Mouse (Mus musculus): ENCODE measurements around the gene Tnfrsf23. TPM values are rescaled to one million over a fixed set of nuclear protein-coding genes. Genes with fewer than 3 reads are reported as not detected.
"Not testable (repeated sequence)": the region's sequence is repeated elsewhere in the genome, so short reads cannot be mapped to it uniquely, and the experiment has no call there.

The Tnfrsf23 gene
- polyA plus RNA-seq, 1 experiment from 2014 or later, result 0.66 TPM

- no peak overlapping the region for H3K4me3 ChIP-seq
- 0 out of 2 replicates have a peak overlapping the region, but pooled peaks have one; percentile 9 for H3K27ac ChIP-seq (replicated peaks)
- H3K9ac ChIP-seq (replicated peaks), result no peak overlapping the region
- H3K36me3 ChIP-seq, result peaks cover 22% of the 10 kb centered on the region
- no peak overlapping the region for H3K4me2 ChIP-seq (replicated peaks)
- no peaks in the 10 kb centered on the region for H3K27me3 ChIP-seq
- no peaks in the 10 kb centered on the region for H3K9me3 ChIP-seq
- no peaks in the 10 kb centered on the region for H3K4me1 ChIP-seq
- ATAC-seq (replicated peaks), result peak; percentile 86
- WGBS, result 38% methylated on average over 7 of the region's 7 CpGs
Observed at GRCm38 (mm10) chr7:143706697-143707438, 21.2 kb upstream of the Tnfrsf23 start.

GRCm38 (mm10) chr7:143696140-143696539, 10.5 kb upstream of the Tnfrsf23 start:
- Histone ChIP-seq H3K4me1 (no peaks in the 10 kb centered on the region), H3K4me3 (no peak overlapping the region), H3K9ac (replicated peaks) (no peak overlapping the region), H3K27me3 (no peaks in the 10 kb centered on the region), H3K36me3 (peaks cover 51% of the 10 kb centered on the region), H3K4me2 (replicated peaks) (no peak overlapping the region), H3K27ac (replicated peaks) (no peak overlapping the region), H3K9me3 (no peaks in the 10 kb centered on the region)
- no peak for ATAC-seq (replicated peaks)
- WGBS, result 73% methylated on average over 2 of the region's 2 CpGs

DNA sequence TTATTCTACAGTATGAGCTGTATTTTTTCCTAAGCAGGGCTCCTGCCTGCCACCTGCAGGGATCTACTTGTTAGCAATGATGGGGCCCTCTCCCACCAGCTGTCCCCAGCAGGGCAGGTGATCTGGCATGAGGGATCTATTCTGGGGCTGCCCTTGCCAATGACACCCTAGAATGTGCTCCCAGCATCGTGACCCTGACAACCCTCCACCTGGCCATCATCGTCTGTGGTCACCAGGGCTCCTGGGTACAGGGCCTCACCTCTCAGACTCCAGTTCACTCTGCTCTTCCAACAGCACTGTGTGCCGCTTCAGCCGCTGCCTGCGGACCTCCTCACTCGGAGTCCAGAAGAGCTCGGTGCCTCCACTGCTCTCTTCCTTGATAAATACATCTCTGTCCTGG, 8.9 kb upstream of the Tnfrsf23 start:
- Histone ChIP-seq H3K9ac (replicated peaks) (no peak overlapping the region), H3K4me3 (no peak overlapping the region), H3K4me1 (no peaks in the 10 kb centered on the region), H3K9me3 (no peaks in the 10 kb centered on the region), H3K27ac (replicated peaks) (no peak overlapping the region), H3K27me3 (no peaks in the 10 kb centered on the region), H3K36me3 (peaks cover 61% of the 10 kb centered on the region), H3K4me2 (replicated peaks) (no peak overlapping the region)
- no peak for ATAC-seq (replicated peaks)
- 93% methylated on average over 7 of the region's 7 CpGs for WGBS

DNA sequence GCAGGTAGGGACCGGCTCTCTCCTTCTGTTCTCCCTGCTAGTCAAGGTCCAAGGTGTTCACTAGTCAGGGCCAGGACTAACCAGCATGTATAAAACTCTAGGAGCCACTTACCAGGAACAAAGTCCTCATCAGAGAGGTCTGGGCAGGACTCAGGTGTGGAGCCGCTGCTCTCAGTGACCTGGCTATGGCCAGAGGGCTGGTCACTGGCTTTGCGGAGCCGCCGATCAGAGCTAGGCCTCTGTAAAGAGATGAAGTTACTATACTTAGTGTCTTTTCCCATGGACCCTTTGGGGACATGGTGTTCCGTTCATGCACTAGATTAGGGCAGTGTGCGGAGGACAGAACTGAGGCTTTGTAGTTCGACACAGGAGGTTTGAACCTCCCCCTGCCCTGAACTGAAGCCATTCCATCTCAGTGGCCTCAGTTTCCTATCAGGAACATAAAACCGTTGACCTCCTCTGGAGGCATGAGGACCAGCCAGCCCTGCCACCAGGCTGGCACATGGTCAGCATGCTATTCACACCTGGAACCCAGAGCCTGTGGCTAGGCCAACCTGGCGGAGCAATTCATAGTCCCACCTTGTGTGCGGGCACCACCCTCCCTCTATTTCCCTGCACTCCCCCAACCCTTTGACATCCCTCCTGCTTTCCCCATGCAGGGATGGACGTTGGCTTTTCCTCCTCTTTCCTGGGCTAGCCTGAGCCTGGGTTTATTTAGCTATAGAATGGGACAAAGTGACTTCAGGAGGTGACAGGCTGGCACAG, 7.3 kb upstream of the Tnfrsf23 start:
- no peak overlapping the region for H3K4me3 ChIP-seq
- no peak for ATAC-seq (replicated peaks)
- 88% methylated on average over 12 of the region's 12 CpGs for WGBS
- no peaks in the 10 kb centered on the region for H3K27me3 ChIP-seq
- peaks cover 63% of the 10 kb centered on the region for H3K36me3 ChIP-seq
- no peaks in the 10 kb centered on the region for H3K4me1 ChIP-seq
- no peak overlapping the region for H3K4me2 ChIP-seq (replicated peaks)
- no peak overlapping the region for H3K27ac ChIP-seq (replicated peaks)
- H3K9ac ChIP-seq (replicated peaks), result no peak overlapping the region
- H3K9me3 ChIP-seq, result no peaks in the 10 kb centered on the region

GRCm38 (mm10) chr7:143691909-143692308, 6.2 kb upstream of the Tnfrsf23 start:
- H3K9ac ChIP-seq (replicated peaks), result no peak overlapping the region
- H3K4me2 ChIP-seq (replicated peaks), result no peak overlapping the region
- no peaks in the 10 kb centered on the region for H3K4me1 ChIP-seq
- 94% methylated on average over 4 of the region's 4 CpGs for WGBS
- no peaks in the 10 kb centered on the region for H3K27me3 ChIP-seq
- H3K27ac ChIP-seq (replicated peaks), result no peak overlapping the region
- peaks cover 59% of the 10 kb centered on the region for H3K36me3 ChIP-seq
- no peaks in the 10 kb centered on the region for H3K9me3 ChIP-seq
- no peak for ATAC-seq (replicated peaks)
- no peak overlapping the region for H3K4me3 ChIP-seq

GRCm38 (mm10) chr7:143691181-143691580, 5.5 kb upstream of the Tnfrsf23 start:
- Histone ChIP-seq H3K9ac (replicated peaks) (no peak overlapping the region), H3K27me3 (no peaks in the 10 kb centered on the region), H3K27ac (replicated peaks) (no peak overlapping the region), H3K4me2 (replicated peaks) (no peak overlapping the region), H3K9me3 (no peaks in the 10 kb centered on the region), H3K4me3 (no peak overlapping the region), H3K4me1 (no peaks in the 10 kb centered on the region), H3K36me3 (peaks cover 57% of the 10 kb centered on the region)
- WGBS, result 94% methylated on average over 5 of the region's 5 CpGs
- no peak for ATAC-seq (replicated peaks)

GRCm38 (mm10) chr7:143689946-143690345, 4.3 kb upstream of the Tnfrsf23 start:
- 75% methylated on average over 4 of the region's 4 CpGs for WGBS
- H3K4me2 ChIP-seq (replicated peaks), result no peak overlapping the region
- no peak overlapping the region for H3K27ac ChIP-seq (replicated peaks)
- no peak overlapping the region for H3K4me3 ChIP-seq
- H3K4me1 ChIP-seq, result peaks cover 6% of the 10 kb centered on the region; the same call in 1 of the 2 replicates
- H3K27me3 ChIP-seq, result peaks cover 5% of the 10 kb centered on the region; the same call in 1 of the 2 replicates
- peaks cover 54% of the 10 kb centered on the region for H3K36me3 ChIP-seq
- no peak overlapping the region for H3K9ac ChIP-seq (replicated peaks)
- no peaks in the 10 kb centered on the region for H3K9me3 ChIP-seq
- ATAC-seq (replicated peaks), result no peak

DNA sequence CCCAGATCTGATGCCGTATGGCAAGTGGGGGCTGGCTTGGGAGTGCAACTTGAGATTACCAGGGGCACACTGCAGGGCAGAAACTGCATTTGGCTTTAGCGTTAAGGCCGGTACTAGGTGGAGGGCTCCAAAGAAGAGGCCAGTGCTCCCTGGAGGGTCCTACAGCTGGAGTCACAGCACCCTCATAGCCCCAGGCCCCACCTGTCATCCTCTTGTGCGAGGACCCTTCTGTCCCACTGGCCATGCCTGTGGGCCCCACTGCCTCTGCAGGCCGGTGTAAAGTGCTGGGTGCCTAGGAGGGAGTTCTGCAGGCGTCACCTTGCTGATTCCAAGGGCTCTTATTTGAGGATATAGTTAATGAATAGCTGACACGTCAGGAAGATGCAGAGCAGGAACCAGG, 3.8 kb upstream of the Tnfrsf23 start:
- Histone ChIP-seq H3K4me2 (replicated peaks) (no peak overlapping the region), H3K9ac (replicated peaks) (no peak overlapping the region), H3K36me3 (peaks cover 49% of the 10 kb centered on the region), H3K27ac (replicated peaks) (no peak overlapping the region), H3K4me1 (peaks cover 6% of the 10 kb centered on the region; the same call in 1 of the 2 replicates), H3K4me3 (no peak overlapping the region), H3K27me3 (peaks cover 5% of the 10 kb centered on the region; the same call in 1 of the 2 replicates), H3K9me3 (no peaks in the 10 kb centered on the region)
- ATAC-seq (replicated peaks), result no peak
- 84% methylated on average over 7 of the region's 7 CpGs for WGBS

- ATAC-seq (replicated peaks); H3K27me3 ChIP-seq; H3K4me1 ChIP-seq; H3K27ac ChIP-seq (replicated peaks); H3K9ac ChIP-seq (replicated peaks); H3K4me3 ChIP-seq; H3K4me2 ChIP-seq (replicated peaks); H3K9me3 ChIP-seq: not testable (repeated sequence)
- 85% methylated on average over 3 of the region's 3 CpGs for WGBS
- H3K36me3 ChIP-seq, result peaks cover 25% of the 10 kb centered on the region
Observed at GRCm38 (mm10) chr7:143686676-143687075, 1.0 kb upstream of the Tnfrsf23 start.

DNA sequence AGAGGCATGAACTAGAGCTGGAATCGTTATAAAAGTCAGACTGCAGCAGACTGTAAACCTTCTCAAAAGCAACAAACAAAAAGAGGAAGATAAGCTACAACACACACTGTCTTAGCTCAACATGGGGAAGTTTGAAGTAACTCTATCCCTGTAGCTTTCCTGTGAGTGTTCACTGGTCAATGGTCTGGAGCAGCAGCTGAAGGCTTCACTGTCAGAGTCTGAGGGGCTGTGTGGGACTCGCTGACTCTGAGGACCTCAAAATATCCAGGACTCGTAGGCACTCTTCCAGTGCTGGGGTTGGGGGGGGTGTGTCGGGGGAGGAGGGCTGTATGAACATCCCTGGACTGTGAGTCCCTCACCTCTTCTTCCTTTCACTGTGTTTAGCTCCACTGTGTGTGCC, 519 bp upstream of the Tnfrsf23 start:
- not testable (repeated sequence) for H3K4me2 ChIP-seq (replicated peaks); H3K27ac ChIP-seq (replicated peaks); H3K27me3 ChIP-seq; H3K9me3 ChIP-seq; H3K4me3 ChIP-seq; H3K4me1 ChIP-seq; ATAC-seq (replicated peaks); H3K9ac ChIP-seq (replicated peaks)
- WGBS, result 48% methylated on average over 4 of the region's 4 CpGs
- peaks cover 20% of the 10 kb centered on the region for H3K36me3 ChIP-seq

DNA sequence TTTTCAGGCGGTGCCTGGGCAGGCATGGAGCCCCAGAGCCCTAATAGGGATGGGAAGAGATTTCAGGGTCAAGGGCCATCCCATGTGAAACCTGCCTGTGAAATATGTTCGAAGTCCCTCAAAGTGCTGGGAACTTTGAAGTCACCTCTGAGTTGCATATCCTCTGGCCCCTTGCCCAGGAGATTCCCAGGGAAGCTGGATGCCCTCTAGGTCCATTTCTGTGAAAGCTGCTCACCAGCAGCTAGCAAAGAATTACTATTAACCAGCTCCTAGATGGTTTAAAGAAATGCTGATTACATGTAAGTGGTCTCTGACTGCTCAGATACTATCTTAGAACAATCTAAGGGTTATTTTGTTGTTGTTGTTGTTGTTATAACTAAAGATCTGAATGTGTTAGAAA, 1.1 kb downstream of the Tnfrsf23 start:
- 82% methylated on average over 2 of the region's 2 CpGs for WGBS
- H3K4me2 ChIP-seq (replicated peaks); H3K4me3 ChIP-seq; H3K9me3 ChIP-seq; H3K27me3 ChIP-seq; H3K4me1 ChIP-seq; H3K9ac ChIP-seq (replicated peaks); H3K27ac ChIP-seq (replicated peaks); ATAC-seq (replicated peaks): not testable (repeated sequence)
- peaks cover 10% of the 10 kb centered on the region for H3K36me3 ChIP-seq

DNA sequence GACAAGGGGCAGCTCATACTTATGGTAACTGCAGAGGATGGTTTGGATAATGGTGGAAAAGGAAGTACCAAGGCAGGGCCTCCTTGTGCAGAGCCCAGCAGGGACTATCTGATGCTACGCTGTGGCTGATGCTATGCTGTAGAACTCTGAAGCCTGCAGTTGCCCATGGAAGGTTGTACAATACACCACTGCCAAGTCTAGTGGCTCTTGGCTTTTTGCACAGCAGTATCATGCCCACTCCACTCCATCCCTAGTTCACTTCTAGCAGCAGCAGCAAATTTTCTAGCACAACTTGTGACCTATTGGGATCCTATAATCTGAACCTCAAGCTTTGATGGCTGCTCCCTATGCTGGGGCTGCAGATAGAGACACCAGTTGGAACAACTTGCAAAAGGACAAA, 4.1 kb downstream of the Tnfrsf23 start:
- Histone ChIP-seq H3K9me3 (no peaks in the 10 kb centered on the region), H3K4me3 (no peak overlapping the region), H3K27me3 (peaks cover 5% of the 10 kb centered on the region; the same call in 1 of the 2 replicates), H3K27ac (replicated peaks) (no peak overlapping the region), H3K4me2 (replicated peaks) (no peak overlapping the region), H3K36me3 (no peaks in the 10 kb centered on the region), H3K9ac (replicated peaks) (no peak overlapping the region), H3K4me1 (peaks cover 6% of the 10 kb centered on the region; the same call in 1 of the 2 replicates)
- 92% methylated on average over 1 of the region's 1 CpGs for WGBS
- no peak for ATAC-seq (replicated peaks)
